Mouse (Mus musculus): ENCODE data around the gene Acbd5.

- TF ChIP-seq CTCF (IDR thresholded peaks at IDR 0.05; ENCODE audit: borderline replicate concordance, insufficient read depth, low read length) (no peak), POLR2A (IDR thresholded peaks at IDR 0.05; ENCODE audit: low read depth, low read length) (no peak)
These were observed 87.2 kb downstream of the Acbd5 start for GRCm38 (mm10) chr2:23155199-23155621.
